Mouse (Mus musculus): ENCODE results near the gene Gm6370. TPM values are rescaled to one million over a fixed set of nuclear protein-coding genes. Genes with fewer than 3 reads are reported as not detected.
"Not testable (repeated sequence)": the region's sequence is repeated elsewhere in the genome, so short reads cannot be mapped to it uniquely, and the experiment has no call there.

Gene Gm6370
- polyA plus RNA-seq (2014; fragmentation: Nextera tagmentation; extraction: Ambion mirVana): not detected in 2 replicates

DNA sequence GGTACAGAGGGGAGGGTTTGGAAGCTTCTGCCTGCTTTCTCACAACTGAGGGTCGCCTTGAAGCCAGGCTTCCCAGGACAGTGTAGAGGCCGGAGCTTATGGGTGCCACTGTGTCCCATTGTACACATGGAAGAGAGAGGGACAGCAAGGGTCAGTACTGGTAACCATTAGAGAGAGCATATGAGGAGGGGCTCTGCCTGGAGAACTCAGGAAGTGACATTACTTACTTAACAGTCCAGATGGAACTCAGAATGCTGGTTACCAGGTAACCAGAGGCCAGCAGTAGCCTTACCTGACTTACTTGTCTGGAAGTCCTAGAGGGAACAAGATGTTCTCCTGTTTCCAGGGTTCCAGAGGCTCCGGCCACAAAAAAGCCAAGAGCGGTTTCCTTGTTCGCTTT, at the start of gene Gm6370:
Gene Gm6370 (plus strand): TSS at position 301 of the 400 bp plus-strand sequence.
- H3K4me2 ChIP-seq (ENCODE audit: low read depth, low read length); H3K27ac ChIP-seq (replicated peaks; ENCODE audit: low read depth, low read length); H3K36me3 ChIP-seq (replicated peaks; ENCODE audit: control insufficient read depth, insufficient read depth, low read depth, low read length); H3K9me3 ChIP-seq (replicated peaks; ENCODE audit: control insufficient read depth, low read length); H3K27me3 ChIP-seq (ENCODE audit: control insufficient read depth, insufficient read depth, low read length); H3K9ac ChIP-seq (replicated peaks; ENCODE audit: low read length); H3K4me1 ChIP-seq (ENCODE audit: control insufficient read depth, insufficient read depth, low read length); H3K4me3 ChIP-seq (ENCODE audit: low read depth, low read length); DNase-seq (ENCODE audit: low spot score); ATAC-seq (replicated peaks; ENCODE audit: insufficient number of reproducible peaks, low FRiP score, low TSS enrichment, low read depth): not testable (repeated sequence)
- no CpG with 5 or more reads among the region's 5 CpGs for WGBS

DNA sequence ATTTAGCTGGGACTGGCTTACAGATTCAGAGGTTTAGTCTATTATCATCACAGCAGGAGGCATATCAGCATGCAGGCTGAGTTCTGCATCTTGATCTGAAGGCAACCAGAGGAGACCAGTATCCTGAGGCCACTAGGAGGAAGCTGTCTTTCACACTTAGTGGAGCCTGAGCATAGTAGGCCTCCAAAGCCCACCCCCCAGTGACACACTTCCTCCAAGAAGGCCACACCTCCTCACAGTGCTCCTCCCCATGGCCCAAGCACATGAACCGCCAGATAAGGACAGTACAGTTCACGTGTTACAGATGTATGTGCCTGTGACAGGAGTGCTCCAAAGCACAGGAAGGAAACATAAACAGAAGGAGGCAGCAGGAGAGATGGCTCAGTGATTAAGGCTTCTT, 48.4 kb upstream of the Gm6370 start:
- Histone ChIP-seq H3K27ac (replicated peaks; ENCODE audit: low read depth, low read length) (no peak overlapping the region), H3K4me3 (ENCODE audit: low read depth, low read length) (no peak overlapping the region), H3K4me2 (ENCODE audit: low read depth, low read length) (no peak overlapping the region), H3K36me3 (replicated peaks; ENCODE audit: control insufficient read depth, insufficient read depth, low read depth, low read length) (no peaks in the 10 kb centered on the region; the same call in 1 of the 2 replicates), H3K4me1 (ENCODE audit: control insufficient read depth, insufficient read depth, low read length) (no peaks in the 10 kb centered on the region), H3K27me3 (ENCODE audit: control insufficient read depth, insufficient read depth, low read length) (no peaks in the 10 kb centered on the region), H3K9ac (replicated peaks; ENCODE audit: low read length) (no peak overlapping the region), H3K9me3 (replicated peaks; ENCODE audit: control insufficient read depth, low read length) (no peaks in the 10 kb centered on the region)
- DNase-seq (ENCODE audit: low spot score) (no peak), ATAC-seq (replicated peaks; ENCODE audit: insufficient number of reproducible peaks, low FRiP score, low TSS enrichment, low read depth) (no peak)
- 87% methylated on average over 2 of the region's 2 CpGs for WGBS

DNA sequence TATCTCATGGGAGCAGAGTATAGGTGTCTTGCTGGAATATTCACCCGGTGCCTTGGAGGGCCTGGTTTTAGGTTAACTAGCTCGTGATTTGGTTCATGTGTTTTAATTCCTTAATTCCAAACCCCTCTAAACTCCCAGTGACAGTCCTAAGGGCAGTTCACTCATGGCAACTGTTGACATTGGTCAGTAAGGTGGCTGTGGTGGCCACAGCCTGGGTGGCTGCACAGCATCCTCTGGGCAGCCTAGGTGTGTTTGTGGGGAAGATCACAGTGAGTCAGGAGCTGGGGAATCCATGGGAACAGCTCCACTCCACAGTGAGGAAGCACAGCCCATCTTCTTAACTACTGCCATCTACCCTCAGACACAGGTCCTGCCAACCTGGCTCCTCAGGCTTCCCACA, 44.5 kb upstream of the Gm6370 start:
- Histone ChIP-seq H3K9ac (replicated peaks; ENCODE audit: low read length) (no peak overlapping the region), H3K9me3 (replicated peaks; ENCODE audit: control insufficient read depth, low read length) (no peaks in the 10 kb centered on the region), H3K36me3 (replicated peaks; ENCODE audit: control insufficient read depth, insufficient read depth, low read depth, low read length) (no peaks in the 10 kb centered on the region; the same call in 1 of the 2 replicates), H3K27me3 (ENCODE audit: control insufficient read depth, insufficient read depth, low read length) (no peaks in the 10 kb centered on the region), H3K27ac (replicated peaks; ENCODE audit: low read depth, low read length) (no peak overlapping the region), H3K4me3 (ENCODE audit: low read depth, low read length) (no peak overlapping the region), H3K4me1 (ENCODE audit: control insufficient read depth, insufficient read depth, low read length) (no peaks in the 10 kb centered on the region), H3K4me2 (ENCODE audit: low read depth, low read length) (no peak overlapping the region)
- DNase-seq (ENCODE audit: low spot score) (no peak), ATAC-seq (replicated peaks; ENCODE audit: insufficient number of reproducible peaks, low FRiP score, low TSS enrichment, low read depth) (no peak)
- 81% methylated on average over 2 of the region's 2 CpGs for WGBS

DNA sequence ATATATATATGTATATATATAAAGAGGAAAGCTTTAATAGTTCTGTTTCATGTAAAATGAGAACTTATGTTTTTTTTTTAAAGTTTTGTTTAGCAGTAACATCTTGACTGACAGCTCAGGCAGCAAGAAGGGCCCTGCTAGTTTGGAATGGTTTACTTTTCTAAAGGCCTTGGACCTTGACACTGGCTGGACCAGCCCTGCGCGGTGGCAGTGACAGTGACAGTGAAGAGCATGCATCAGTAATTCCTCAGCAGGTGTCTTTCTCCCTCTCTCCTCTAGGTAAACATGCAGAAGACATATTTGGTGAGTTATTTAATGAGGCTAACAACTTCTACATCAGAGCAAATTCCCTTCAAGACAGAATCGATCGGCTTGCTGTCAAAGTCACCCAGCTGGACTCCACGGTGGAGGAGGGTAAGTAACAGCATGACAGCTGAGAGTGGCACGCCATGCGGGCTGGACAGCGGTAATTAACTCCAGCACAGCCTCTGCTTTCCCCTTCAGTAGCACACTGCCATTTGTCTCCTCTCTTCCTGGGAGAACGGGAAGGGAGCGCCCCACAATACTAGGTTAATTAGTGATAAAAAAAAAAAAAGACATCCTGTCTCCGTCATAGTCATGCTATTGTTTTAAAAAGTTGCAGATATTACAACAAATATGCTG, 39.4 kb upstream of the Gm6370 start:
- Histone ChIP-seq H3K4me1 (ENCODE audit: control insufficient read depth, insufficient read depth, low read length) (no peaks in the 10 kb centered on the region), H3K27me3 (ENCODE audit: control insufficient read depth, insufficient read depth, low read length) (no peaks in the 10 kb centered on the region), H3K36me3 (replicated peaks; ENCODE audit: control insufficient read depth, insufficient read depth, low read depth, low read length) (no peaks in the 10 kb centered on the region), H3K4me2 (ENCODE audit: low read depth, low read length) (no peak overlapping the region), H3K4me3 (ENCODE audit: low read depth, low read length) (no peak overlapping the region), H3K27ac (replicated peaks; ENCODE audit: low read depth, low read length) (no peak overlapping the region), H3K9me3 (replicated peaks; ENCODE audit: control insufficient read depth, low read length) (no peaks in the 10 kb centered on the region), H3K9ac (replicated peaks; ENCODE audit: low read length) (no peak overlapping the region)
- DNase-seq (ENCODE audit: low spot score) (no peak), ATAC-seq (replicated peaks; ENCODE audit: insufficient number of reproducible peaks, low FRiP score, low TSS enrichment, low read depth) (no peak)
- 67% methylated on average over 11 of the region's 11 CpGs for WGBS

DNA sequence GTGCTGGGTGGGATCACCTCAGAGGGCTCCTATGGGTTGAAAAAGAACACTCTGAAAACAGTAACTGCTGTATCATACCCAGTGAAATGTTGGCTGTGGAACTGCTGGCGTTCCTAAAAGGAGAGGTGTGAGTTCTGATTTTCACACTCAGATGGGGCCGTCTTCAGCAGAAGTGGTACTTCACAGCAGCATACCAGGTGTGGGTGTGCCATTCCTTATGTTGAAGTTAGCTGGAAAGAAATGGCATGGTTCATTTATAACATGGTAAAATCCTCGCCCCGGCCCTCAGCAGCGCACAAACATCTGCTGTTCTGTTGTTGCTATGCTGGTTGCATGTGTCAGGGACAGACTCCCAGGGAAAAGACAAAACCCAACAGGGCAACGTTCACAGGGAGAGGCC, 37.6 kb upstream of the Gm6370 start:
- WGBS: 90% methylated on average over 6 of the region's 6 CpGs
- DNase-seq (ENCODE audit: low spot score) (no peak), ATAC-seq (replicated peaks; ENCODE audit: insufficient number of reproducible peaks, low FRiP score, low TSS enrichment, low read depth) (no peak)
- Histone ChIP-seq H3K4me2 (ENCODE audit: low read depth, low read length) (no peak overlapping the region), H3K9ac (replicated peaks; ENCODE audit: low read length) (no peak overlapping the region), H3K27me3 (ENCODE audit: control insufficient read depth, insufficient read depth, low read length) (no peaks in the 10 kb centered on the region), H3K27ac (replicated peaks; ENCODE audit: low read depth, low read length) (no peak overlapping the region), H3K36me3 (replicated peaks; ENCODE audit: control insufficient read depth, insufficient read depth, low read depth, low read length) (no peaks in the 10 kb centered on the region), H3K4me1 (ENCODE audit: control insufficient read depth, insufficient read depth, low read length) (no peaks in the 10 kb centered on the region), H3K4me3 (ENCODE audit: low read depth, low read length) (no peak overlapping the region), H3K9me3 (replicated peaks; ENCODE audit: control insufficient read depth, low read length) (no peaks in the 10 kb centered on the region)

DNA sequence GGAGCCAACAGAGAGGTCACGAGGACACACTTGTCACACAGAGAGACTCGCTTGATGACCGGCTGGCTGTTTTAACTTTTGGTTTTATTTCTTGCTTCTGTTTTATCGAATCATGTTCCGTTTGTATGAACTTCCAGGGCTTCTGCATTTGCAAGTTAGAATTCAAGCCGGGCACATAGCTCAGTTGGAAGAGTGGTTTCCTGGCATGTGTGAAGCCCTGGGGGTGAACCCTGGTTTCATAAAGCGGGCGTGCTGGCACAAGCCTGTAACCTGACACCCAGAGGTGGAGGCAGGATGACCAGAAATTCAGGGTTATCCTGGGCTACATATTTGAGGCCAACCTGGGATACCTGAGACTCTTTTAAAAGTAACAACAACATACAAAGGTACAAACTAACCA, 29.6 kb upstream of the Gm6370 start:
- no peak for ATAC-seq (replicated peaks; ENCODE audit: insufficient number of reproducible peaks, low FRiP score, low TSS enrichment, low read depth)
- no peak overlapping the region for H3K9ac ChIP-seq (replicated peaks; ENCODE audit: low read length)

DNA sequence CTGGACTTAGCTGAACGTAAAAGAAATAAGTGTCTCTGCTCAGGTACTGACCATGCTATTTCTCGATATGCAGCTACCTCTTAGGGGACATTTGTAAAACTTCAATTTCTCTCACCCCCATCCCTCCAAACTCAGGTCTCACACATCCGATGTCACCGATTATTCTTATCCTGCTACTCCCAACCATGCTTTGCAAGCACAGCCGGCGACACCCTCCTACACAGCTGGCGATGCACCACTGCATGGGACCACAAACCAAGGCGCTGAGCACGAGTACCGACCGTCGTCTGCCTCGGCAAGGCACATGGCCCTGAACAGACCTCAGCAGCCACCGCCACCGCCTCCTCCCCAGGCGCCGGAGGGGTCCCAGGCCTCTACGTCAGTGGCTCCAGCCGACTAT, 24.5 kb upstream of the Gm6370 start:
- H3K27me3 ChIP-seq (ENCODE audit: control insufficient read depth, insufficient read depth, low read length): no peaks in the 10 kb centered on the region
- H3K36me3 ChIP-seq (replicated peaks; ENCODE audit: control insufficient read depth, insufficient read depth, low read depth, low read length): no peaks in the 10 kb centered on the region
- H3K9me3 ChIP-seq (replicated peaks; ENCODE audit: control insufficient read depth, low read length): no peaks in the 10 kb centered on the region
- DNase-seq (ENCODE audit: low spot score) (no peak), ATAC-seq (replicated peaks; ENCODE audit: insufficient number of reproducible peaks, low FRiP score, low TSS enrichment, low read depth) (no peak)
- WGBS: 92% methylated on average over 19 of the region's 19 CpGs
- H3K4me2 ChIP-seq (ENCODE audit: low read depth, low read length): no peak overlapping the region
- H3K4me1 ChIP-seq (ENCODE audit: control insufficient read depth, insufficient read depth, low read length): no peaks in the 10 kb centered on the region
- H3K9ac ChIP-seq (replicated peaks; ENCODE audit: low read length): no peak overlapping the region
- H3K4me3 ChIP-seq (ENCODE audit: low read depth, low read length): no peak overlapping the region
- no peak overlapping the region for H3K27ac ChIP-seq (replicated peaks; ENCODE audit: low read depth, low read length)

More for the DNA sequence above, 29.6 kb upstream of the Gm6370 start:
- no peaks in the 10 kb centered on the region for H3K4me1 ChIP-seq (ENCODE audit: control insufficient read depth, insufficient read depth, low read length)
- H3K9me3 ChIP-seq (replicated peaks; ENCODE audit: control insufficient read depth, low read length): no peaks in the 10 kb centered on the region
- no peak overlapping the region for H3K4me2 ChIP-seq (ENCODE audit: low read depth, low read length)
- no peaks in the 10 kb centered on the region for H3K36me3 ChIP-seq (replicated peaks; ENCODE audit: control insufficient read depth, insufficient read depth, low read depth, low read length)
- no peak overlapping the region for H3K27ac ChIP-seq (replicated peaks; ENCODE audit: low read depth, low read length)
- no peak overlapping the region for H3K4me3 ChIP-seq (ENCODE audit: low read depth, low read length)
- no peak for DNase-seq (ENCODE audit: low spot score)
- no peaks in the 10 kb centered on the region for H3K27me3 ChIP-seq (ENCODE audit: control insufficient read depth, insufficient read depth, low read length)
- WGBS: 82% methylated on average over 8 of the region's 8 CpGs

DNA sequence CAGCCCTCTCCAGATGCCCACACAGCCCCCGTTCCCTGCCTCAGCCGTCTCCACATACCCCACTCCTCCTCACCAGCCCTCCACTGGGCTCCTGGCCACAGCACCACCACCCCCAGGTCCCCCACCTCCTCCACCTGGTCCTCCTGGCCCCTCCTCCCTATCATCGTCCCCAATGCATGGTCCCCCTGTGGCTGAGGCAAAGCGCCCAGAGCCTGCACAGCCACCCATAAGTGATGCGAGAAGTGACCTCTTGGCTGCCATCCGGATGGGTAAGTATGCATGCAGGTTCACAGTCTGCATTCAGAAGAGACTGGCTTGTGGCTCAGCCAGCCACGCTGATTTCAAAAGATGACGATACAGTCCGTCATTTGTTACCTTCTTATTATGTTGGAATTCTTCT, 22.9 kb upstream of the Gm6370 start:
- Histone ChIP-seq H3K4me2 (ENCODE audit: low read depth, low read length) (no peak overlapping the region), H3K36me3 (replicated peaks; ENCODE audit: control insufficient read depth, insufficient read depth, low read depth, low read length) (no peaks in the 10 kb centered on the region), H3K4me1 (ENCODE audit: control insufficient read depth, insufficient read depth, low read length) (no peaks in the 10 kb centered on the region), H3K27me3 (ENCODE audit: control insufficient read depth, insufficient read depth, low read length) (no peaks in the 10 kb centered on the region), H3K9ac (replicated peaks; ENCODE audit: low read length) (no peak overlapping the region), H3K27ac (replicated peaks; ENCODE audit: low read depth, low read length) (no peak overlapping the region), H3K9me3 (replicated peaks; ENCODE audit: control insufficient read depth, low read length) (no peaks in the 10 kb centered on the region), H3K4me3 (ENCODE audit: low read depth, low read length) (no peak overlapping the region)
- WGBS: 95% methylated on average over 9 of the region's 9 CpGs
- DNase-seq (ENCODE audit: low spot score): no peak
- no peak for ATAC-seq (replicated peaks; ENCODE audit: insufficient number of reproducible peaks, low FRiP score, low TSS enrichment, low read depth)
